Comparison of ENCODE assay signal across 21 mouse cellular contexts in the genomic region with DNA sequence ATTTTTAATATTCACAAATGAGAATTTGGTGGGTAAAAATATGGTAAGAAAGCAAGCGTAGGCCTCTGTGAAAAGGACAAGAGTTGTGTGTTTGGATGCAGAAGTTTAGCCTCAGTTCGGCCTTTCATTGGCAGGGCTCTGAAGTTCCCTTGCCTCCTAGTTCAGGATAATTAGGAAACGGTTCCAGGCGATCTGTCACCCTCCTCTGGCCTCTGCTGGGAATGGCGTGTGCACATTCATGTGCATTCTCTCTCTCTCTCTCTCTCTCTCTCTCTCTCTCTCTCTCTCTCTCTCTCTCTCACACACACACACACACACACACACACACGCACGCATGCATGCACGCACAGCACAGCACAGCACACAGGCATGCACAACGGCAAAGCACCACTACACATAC.
DNase-seq lines count a peak whose midpoint lies in the region; ATAC-seq and TF ChIP-seq lines count a peak whose summit lies in the region.
"Had no signal": no experiment of that assay in that cellular context is flagged by ENCODE, and none has a peak within 500 bp of the region (broad histone marks: within the 10 kb centered on the region; RNA-seq: fewer than 3 reads in every experiment).

No protein-coding gene starts in this region.

- WGBS in intestine, postnatal 0 days, result 79% methylated on average over 9 of the region's 9 CpGs
- WGBS in intestine, embryonic 15.5 days, result 77% methylated on average over 9 of the region's 9 CpGs
- 79% methylated on average over 9 of the region's 9 CpGs for WGBS in midbrain, postnatal 0 days
- 72% methylated on average over 9 of the region's 9 CpGs for WGBS in midbrain, embryonic 16.5 days

- peak; percentile 3 to 6 for DNase-seq in cerebellum, postnatal 10 days
- DNase-seq in cerebellum, adult 11 months, result no peak
- DNase-seq in midbrain, postnatal 0 days (ENCODE audit: low spot score), result peak; percentile 33
- DNase-seq in kidney, postnatal 4 days, result peak; percentile 26 to 55
- no peak for DNase-seq in gastrocnemius, postnatal 25 days
- DNase-seq: adrenal gland, postnatal 10 days; cerebellum, adult 11-12 months; cerebellum, postnatal 25 days; gastrocnemius, postnatal 10 days; layer of hippocampus, postnatal 36 days; liver, embryonic 13.5 days; thymus, adult 2 months had no signal

- no peak for ATAC-seq in intestine, postnatal 0 days
- ATAC-seq in intestine, embryonic 15.5 days, result no peak
- ATAC-seq in midbrain, postnatal 0 days (ENCODE audit: low FRiP score), result no peak
- no peak for ATAC-seq in midbrain, embryonic 16.5 days

- no peak overlapping the region for H3K9ac ChIP-seq in intestine, postnatal 0 days (ENCODE audit: low read depth, low read length)
- H3K9ac ChIP-seq in intestine, embryonic 15.5 days, result no peak overlapping the region
- no peak overlapping the region for H3K9ac ChIP-seq in midbrain, postnatal 0 days (replicated peaks; ENCODE audit: low read length, poor library complexity, severe bottlenecking)
- H3K9ac ChIP-seq in midbrain, embryonic 16.5 days (ENCODE audit: low read depth, low read length), result no peak overlapping the region
- H3K9ac ChIP-seq: embryonic facial prominence, embryonic 15.5 days; heart, embryonic 15.5 days; limb, embryonic 13.5 days; liver, embryonic 13.5 days; lung, embryonic 15.5 days; midbrain, embryonic 12.5 days; stomach, embryonic 15.5 days had no signal

- H3K36me3 ChIP-seq in intestine, postnatal 0 days (ENCODE audit: control insufficient read depth, insufficient read depth), result no peaks in the 10 kb centered on the region
- H3K36me3 ChIP-seq in intestine, embryonic 15.5 days, result no peaks in the 10 kb centered on the region
- no peaks in the 10 kb centered on the region for H3K36me3 ChIP-seq in midbrain, postnatal 0 days (ENCODE audit: insufficient read depth, low read length)
- no peaks in the 10 kb centered on the region for H3K36me3 ChIP-seq in midbrain, embryonic 16.5 days (ENCODE audit: control insufficient read depth, insufficient read depth, low read length)
- H3K36me3 ChIP-seq: embryonic facial prominence, embryonic 15.5 days; heart, embryonic 15.5 days; limb, embryonic 13.5 days; liver, embryonic 13.5 days; lung, embryonic 15.5 days; midbrain, embryonic 12.5 days; stomach, embryonic 15.5 days had no signal

- no peak overlapping the region for H3K27ac ChIP-seq in intestine, postnatal 0 days (ENCODE audit: low read depth, low read length)
- H3K27ac ChIP-seq in intestine, embryonic 15.5 days, result no peak overlapping the region
- H3K27ac ChIP-seq in midbrain, postnatal 0 days (ENCODE audit: low read depth, low read length), result no peak overlapping the region
- no peak overlapping the region for H3K27ac ChIP-seq in midbrain, embryonic 16.5 days (ENCODE audit: low read length)
- H3K27ac ChIP-seq: embryonic facial prominence, embryonic 15.5 days; heart, embryonic 15.5 days; limb, embryonic 13.5 days; liver, embryonic 13.5 days; lung, embryonic 15.5 days; midbrain, embryonic 12.5 days; stomach, embryonic 15.5 days had no signal

- H3K4me2 ChIP-seq in intestine, postnatal 0 days (replicated peaks; ENCODE audit: low read depth), result no peak overlapping the region
- H3K4me2 ChIP-seq in intestine, embryonic 15.5 days (replicated peaks), result no peak overlapping the region
- H3K4me2 ChIP-seq in midbrain, postnatal 0 days (ENCODE audit: low read depth, low read length, poor library complexity, severe bottlenecking), result no peak overlapping the region
- no peak overlapping the region for H3K4me2 ChIP-seq in midbrain, embryonic 16.5 days (ENCODE audit: low read length)
- H3K4me2 ChIP-seq: embryonic facial prominence, embryonic 15.5 days; heart, embryonic 15.5 days; limb, embryonic 13.5 days; liver, embryonic 13.5 days; lung, embryonic 15.5 days; midbrain, embryonic 12.5 days; stomach, embryonic 15.5 days had no signal

- no peak overlapping the region for H3K4me3 ChIP-seq in intestine, postnatal 0 days (ENCODE audit: low read depth, low read length)
- H3K4me3 ChIP-seq in intestine, embryonic 15.5 days (replicated peaks), result no peak overlapping the region
- no peak overlapping the region for H3K4me3 ChIP-seq in midbrain, postnatal 0 days (ENCODE audit: low read depth, low read length)
- no peak overlapping the region for H3K4me3 ChIP-seq in midbrain, embryonic 16.5 days (ENCODE audit: low read depth, low read length)
- H3K4me3 ChIP-seq: embryonic facial prominence, embryonic 15.5 days; heart, embryonic 15.5 days; limb, embryonic 13.5 days; liver, embryonic 13.5 days; lung, embryonic 15.5 days; midbrain, embryonic 12.5 days; stomach, embryonic 15.5 days had no signal

- H3K4me1 ChIP-seq in intestine, postnatal 0 days (replicated peaks; ENCODE audit: control insufficient read depth, insufficient read depth, low read length), result no peaks in the 10 kb centered on the region
- H3K4me1 ChIP-seq in intestine, embryonic 15.5 days (replicated peaks), result no peaks in the 10 kb centered on the region
- no peaks in the 10 kb centered on the region for H3K4me1 ChIP-seq in midbrain, postnatal 0 days (ENCODE audit: insufficient read depth, low read length)
- H3K4me1 ChIP-seq in midbrain, embryonic 16.5 days (ENCODE audit: control insufficient read depth, insufficient read depth, low read length), result no peaks in the 10 kb centered on the region
- H3K4me1 ChIP-seq: embryonic facial prominence, embryonic 15.5 days; heart, embryonic 15.5 days; limb, embryonic 13.5 days; liver, embryonic 13.5 days; lung, embryonic 15.5 days; midbrain, embryonic 12.5 days; stomach, embryonic 15.5 days had no signal

- TF ChIP-seq CTCF in intestine, postnatal 0 days (IDR thresholded peaks at IDR 0.05; ENCODE audit: low read depth), result 0 out of 2 replicates have a peak, but pooled peaks have one; percentile 6
- TF ChIP-seq CTCF in midbrain, postnatal 0 days (IDR thresholded peaks at IDR 0.05), result peak; percentile 54

- H3K9me3 ChIP-seq in intestine, postnatal 0 days (ENCODE audit: control insufficient read depth), result no peaks in the 10 kb centered on the region
- no peaks in the 10 kb centered on the region for H3K9me3 ChIP-seq in intestine, embryonic 15.5 days
- no peaks in the 10 kb centered on the region for H3K9me3 ChIP-seq in midbrain, postnatal 0 days (ENCODE audit: low read length)
- no peaks in the 10 kb centered on the region for H3K9me3 ChIP-seq in midbrain, embryonic 16.5 days (replicated peaks; ENCODE audit: control insufficient read depth, low read length, poor library complexity, severe bottlenecking)
- H3K9me3 ChIP-seq: embryonic facial prominence, embryonic 15.5 days; heart, embryonic 15.5 days; limb, embryonic 13.5 days; liver, embryonic 13.5 days; lung, embryonic 15.5 days; midbrain, embryonic 12.5 days; stomach, embryonic 15.5 days had no signal

- H3K27me3 ChIP-seq in intestine, postnatal 0 days (replicated peaks; ENCODE audit: control insufficient read depth, insufficient read depth, low read length), result no peaks in the 10 kb centered on the region
- no peaks in the 10 kb centered on the region for H3K27me3 ChIP-seq in intestine, embryonic 15.5 days (replicated peaks)
- H3K27me3 ChIP-seq in midbrain, postnatal 0 days (ENCODE audit: insufficient read depth, low read length), result no peaks in the 10 kb centered on the region
- no peaks in the 10 kb centered on the region for H3K27me3 ChIP-seq in midbrain, embryonic 16.5 days (ENCODE audit: control insufficient read depth, insufficient read depth, low read depth, low read length)
- H3K27me3 ChIP-seq: embryonic facial prominence, embryonic 15.5 days; heart, embryonic 15.5 days; limb, embryonic 13.5 days; liver, embryonic 13.5 days; lung, embryonic 15.5 days; midbrain, embryonic 12.5 days; stomach, embryonic 15.5 days had no signal

Comparison
In these comparisons a context has a peak if more than half of its experiments do, and no peak if none do; other contexts are left out.
1. DNase-seq: peak in cerebellum, postnatal 10 days (2 of 2), midbrain, postnatal 0 days (single experiment) and kidney, postnatal 4 days (2 of 2); none in cerebellum, adult 11 months (single experiment) and gastrocnemius, postnatal 25 days (single experiment).